Mouse (Mus musculus): ENCODE results near the gene Acap3.
A peak's percentile ranks its signal among the peaks of the same experiment; 100 is the strongest.

Gene Acap3

DNA sequence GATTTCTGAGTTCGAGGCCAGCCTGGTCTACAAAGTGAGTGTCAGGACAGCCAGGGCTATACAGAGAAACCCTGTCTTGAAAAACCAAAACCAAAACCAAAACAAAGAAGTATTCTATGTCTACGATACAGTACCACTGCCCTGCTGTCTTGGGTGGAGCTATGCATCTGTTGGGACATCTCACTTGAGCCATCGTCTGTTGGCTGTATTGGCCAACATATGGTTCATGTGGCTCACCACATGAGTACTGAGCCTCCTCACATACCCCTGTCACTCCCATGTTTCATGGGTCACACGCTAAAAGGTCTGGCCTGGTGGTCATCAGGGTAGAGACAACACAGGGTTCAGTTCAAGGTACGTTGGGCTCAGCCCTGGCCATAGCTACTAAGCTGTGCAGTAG, 5.3 kb upstream of the Acap3 start:
- DNase-seq (ENCODE audit: low read depth), result no peak

DNA sequence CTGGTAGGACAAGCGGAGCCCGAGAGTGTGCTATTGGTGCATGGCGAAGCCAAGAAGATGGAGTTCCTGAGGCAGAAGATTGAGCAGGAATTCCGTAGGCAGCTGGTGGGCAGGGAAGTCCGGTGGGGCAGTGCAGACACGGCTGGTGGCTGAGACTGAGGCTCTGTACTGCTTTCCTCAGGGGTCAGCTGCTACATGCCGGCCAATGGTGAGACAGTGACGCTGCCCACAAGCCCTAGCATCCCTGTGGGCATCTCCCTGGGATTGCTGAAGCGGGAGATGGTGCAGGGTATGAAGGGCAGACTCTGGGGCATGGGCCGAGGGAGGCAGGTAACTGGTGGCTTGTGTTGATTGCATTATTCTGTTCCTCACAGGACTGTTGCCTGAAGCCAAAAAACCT, 3.9 kb upstream of the Acap3 start:
- DNase-seq (ENCODE audit: low read depth), result no peak

DNA sequence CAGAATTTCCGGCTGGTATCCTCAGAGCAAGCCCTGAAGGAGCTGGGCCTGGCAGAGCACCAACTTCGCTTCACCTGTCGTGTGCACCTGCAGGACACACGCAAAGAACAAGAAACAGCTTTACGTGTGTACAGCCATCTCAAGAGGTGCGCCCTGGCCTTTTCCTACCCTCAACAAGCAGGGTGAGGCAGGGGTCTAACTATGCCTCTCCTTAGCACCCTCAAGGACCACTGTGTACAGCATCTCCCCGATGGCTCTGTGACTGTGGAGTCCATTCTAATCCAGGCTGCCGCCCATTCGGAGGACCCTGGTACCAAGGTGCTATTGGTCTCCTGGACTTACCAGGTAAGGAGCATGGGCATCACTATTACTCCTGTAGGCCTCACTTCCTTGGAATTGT, 3.4 kb upstream of the Acap3 start:
- DNase-seq (ENCODE audit: low read depth), result no peak

DNA sequence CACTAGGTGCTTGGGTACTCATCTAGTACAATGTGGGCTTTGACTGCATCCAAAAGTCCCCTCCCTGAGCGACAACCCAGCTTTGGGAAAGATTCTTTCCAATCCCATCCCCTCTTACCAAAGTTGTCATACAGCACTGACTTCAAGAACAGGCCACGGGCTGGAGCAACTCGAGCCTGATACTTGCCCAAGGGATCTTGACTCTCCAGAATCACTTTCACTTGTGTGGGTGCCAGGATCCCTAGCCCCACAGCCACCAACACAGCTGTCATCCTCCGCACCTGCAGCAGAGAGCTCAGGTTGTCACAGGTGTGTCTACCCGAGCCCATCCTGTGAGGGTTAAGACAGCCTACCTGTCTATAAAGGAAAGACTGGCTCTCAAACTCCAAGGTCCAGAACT, 2.3 kb upstream of the Acap3 start:
- DNase-seq (ENCODE audit: low read depth), result no peak

DNA sequence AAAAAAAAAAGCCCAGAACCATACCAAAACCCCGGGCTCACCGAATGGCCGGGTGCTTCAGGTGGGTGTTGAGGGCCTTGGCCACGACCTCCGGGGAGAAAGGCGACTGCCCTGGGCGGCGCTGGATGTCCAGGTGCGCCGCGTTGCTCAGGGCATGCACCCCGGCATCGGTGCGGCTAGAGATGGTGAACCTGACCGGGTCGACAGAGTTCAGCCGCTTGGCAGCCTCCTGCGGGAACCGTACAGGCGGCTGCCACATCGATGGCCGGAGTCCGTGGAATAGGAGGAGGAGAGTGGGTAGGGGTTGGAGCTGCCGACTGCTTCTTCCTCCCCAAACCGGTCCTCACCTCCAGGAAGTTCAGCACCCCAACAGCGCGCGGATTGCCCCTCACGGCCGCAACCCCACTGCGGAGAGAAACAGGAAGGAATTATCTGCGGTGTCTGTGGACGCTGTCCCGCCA, 581 bp upstream of the Acap3 start:
- DNase-seq (ENCODE audit: low read depth), result no peak

DNA sequence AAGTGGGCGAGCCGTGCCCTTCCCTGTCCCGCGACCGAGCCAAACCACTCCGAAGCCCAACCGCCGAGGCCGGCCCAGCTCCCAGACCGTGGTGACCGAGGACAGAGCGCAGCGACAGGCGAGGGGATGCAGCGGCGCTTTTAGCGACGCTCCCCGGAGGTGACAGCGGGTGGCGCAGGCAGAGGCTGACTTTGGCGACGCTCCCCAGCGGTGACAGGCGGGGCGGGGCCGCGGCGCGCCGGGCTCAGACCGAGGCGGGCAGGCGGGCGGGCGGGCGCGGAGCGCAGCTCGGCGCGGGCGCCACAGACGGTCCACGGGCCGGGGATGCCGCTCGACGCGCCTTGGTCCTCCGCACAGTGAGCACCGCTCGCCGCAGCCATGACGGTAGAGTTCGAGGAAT, 395 bp downstream of the Acap3 start:
- peak; percentile 90 for DNase-seq (ENCODE audit: low read depth)

DNA sequence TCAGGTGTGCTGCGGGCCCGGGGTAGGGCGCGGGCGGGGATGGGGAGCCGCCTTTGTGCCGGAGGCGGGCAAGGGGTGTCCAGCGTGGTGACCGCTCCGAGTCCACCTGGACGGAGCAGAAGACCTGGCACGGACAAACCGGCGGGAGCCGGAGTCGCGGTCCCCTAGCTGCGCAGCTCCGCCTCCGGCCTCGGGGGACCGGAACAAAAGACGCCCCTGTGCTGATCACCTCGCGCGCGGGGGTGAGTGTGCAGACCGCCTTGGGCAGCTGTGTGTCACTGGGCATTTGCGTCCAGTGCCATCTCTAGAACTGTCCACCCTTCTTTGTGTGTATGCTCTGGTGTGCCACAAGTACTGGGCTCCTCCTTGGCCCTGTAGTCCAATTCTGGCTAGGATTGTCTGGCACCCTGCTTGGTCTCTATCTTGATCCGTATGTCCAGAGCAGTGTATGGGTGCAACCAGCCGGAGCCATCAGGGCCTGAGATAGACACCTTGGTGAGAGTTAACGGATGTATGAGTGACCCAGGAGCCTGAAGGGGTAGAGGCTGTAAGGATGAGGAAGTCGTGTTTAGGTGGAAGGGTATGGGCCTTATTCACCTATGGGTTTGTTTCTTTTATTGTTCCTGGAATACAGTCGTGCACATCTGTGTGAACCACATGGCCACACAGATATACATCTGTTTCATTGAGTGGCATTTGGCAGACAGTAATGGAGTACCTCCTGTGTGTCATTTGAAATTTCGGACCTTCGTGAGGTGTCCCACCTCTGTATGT, 1.0 kb downstream of the Acap3 start:
- no peak for DNase-seq (ENCODE audit: low read depth)

DNA sequence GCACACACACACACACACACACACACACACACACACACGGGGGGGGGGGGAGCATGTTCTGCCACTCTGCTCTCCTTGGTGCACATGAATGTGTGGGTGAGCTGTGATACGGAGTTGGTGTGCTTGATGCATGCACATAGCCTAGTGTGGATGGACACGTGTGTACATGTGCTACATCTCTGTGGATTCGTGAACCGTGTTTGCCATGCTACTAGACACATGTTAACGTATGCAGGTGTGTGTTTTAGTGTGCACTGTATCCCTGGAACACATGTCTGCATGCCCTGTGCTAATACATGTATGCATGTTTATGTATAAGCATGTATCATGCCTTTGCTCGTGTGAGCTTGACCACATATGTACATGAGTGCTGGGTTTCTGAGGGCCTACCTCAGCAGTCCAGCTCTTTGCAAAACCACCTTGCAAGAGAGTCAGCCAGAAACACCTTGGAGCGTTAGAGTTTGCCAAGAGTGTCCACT, 1.6 kb downstream of the Acap3 start:
- peak; percentile 26 for DNase-seq (ENCODE audit: low read depth)

DNA sequence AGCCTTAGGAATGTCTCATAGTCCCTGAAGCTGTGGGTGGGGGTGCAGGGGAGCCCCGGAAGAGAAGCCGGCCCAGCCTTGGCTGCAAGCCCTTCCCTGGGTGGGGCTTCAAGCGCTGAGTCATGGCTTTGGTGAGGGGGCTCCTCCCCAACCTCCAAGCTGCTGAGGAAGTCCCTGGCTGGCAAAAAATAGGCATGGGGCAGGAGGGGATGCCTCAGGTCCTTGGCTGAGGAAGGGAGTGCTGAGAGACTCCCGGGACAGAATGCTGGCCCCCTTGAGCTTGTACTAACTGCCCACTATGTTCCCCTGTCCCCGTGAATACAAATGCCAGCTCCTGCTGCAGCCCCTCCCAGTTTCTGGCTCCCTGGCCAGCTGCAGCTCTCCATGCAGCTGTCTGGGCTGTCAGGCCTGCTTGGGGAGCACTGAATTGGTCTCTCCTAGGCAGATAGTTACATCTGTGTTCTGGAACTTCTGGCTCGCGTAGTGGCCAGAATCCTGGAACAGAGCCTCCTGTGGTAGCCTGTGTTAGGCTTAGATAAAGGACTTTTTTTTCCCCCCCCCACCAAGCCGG, 2.8 kb downstream of the Acap3 start:
- DNase-seq (ENCODE audit: low read depth), result peak; percentile 39

DNA sequence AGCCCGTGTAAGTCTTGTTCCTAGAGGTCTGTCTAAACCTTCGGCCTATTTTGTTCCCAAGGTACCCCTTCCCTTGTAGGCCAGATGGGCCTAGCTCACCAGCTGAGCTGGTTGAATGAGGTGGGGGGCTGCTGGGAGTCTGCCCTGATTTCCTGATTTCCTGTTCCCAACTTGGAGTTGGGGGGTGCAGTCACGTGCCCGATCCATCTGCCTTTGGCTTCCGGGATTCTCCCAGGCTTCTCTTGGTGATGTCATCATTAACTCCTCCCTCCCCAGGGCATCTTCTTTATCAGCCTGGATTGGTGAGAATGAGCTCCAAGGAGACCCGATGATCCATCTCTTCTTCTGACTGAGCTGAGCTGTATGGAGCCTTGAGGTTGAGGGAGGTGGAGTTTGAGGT, 3.6 kb downstream of the Acap3 start:
- no peak for DNase-seq (ENCODE audit: low read depth)

DNA sequence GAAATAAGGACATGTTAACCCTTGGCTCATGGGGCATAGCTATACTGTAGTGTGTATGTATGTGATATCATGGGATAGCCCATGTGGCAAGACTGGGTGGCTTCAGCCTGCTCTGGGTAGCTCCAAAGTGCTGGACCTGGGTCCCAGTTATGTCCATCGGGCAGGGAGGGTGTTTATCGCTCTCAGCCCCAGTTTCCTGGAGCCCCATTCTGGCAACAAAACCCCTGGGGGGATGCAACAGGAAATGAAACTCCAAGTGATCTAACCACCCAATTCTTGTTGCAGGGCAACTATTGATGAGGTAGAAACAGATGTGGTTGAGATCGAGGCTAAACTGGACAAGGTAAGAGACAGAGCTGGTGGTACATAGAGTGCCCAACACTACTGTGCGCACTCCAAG, 4.2 kb downstream of the Acap3 start:
- DNase-seq (ENCODE audit: low read depth), result no peak

DNA sequence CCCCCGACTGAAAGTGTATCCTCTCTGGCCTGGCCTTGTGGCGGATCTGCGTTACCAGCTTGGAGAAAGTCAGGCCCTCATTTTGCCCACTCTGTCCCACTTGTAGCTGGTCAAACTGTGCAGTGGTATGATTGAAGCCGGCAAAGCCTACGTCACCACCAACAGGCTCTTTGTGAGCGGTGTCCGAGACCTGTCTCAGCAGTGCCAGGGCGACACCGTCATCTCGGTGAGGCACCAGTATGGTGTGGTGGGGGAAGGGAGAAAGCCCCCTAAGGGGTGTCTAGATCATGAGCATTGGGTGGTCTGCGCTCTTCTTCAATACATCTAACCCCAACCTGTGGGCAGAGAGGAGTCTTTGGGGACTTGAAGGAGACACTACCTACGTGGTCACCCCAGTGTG, 4.8 kb downstream of the Acap3 start:
- DNase-seq (ENCODE audit: low read depth), result no peak

DNA sequence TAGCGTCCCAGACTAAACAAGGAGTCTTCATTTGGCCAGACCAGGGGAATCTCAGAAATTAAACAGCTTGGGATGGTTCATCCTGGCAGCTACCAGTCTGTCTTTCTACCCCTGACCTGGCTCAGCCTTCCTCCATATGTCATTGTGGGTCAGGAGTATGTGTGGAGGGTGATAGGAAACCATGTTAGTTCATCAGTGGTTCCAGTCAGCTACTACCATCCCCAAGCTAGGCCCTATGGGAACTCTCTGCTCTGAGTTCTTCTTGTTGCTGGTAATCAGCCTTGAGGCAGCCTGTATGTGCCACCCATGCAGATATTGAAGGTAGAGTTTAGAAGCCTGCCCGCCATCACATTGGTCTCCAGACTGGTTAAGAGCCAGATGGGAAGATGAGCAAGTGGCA, 6.7 kb downstream of the Acap3 start:
- no peak for DNase-seq (ENCODE audit: low read depth)

DNA sequence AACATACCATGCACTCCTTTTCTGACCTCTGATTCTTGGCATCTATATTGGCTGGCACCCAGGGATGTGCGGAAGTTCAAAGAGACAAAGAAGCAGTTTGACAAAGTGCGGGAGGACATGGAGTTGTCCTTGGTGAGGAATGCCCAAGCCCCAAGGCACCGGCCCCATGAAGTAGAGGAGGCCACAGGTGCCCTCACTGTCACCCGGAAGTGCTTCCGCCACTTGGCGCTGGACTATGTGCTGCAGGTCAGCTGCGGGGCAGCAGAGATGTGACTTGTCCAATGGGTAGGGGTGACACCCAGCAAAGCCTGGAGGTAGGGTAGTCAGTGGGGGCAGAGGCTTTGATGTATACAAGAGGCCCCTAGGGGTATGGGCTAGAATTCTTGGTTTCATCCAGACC, 7.7 kb downstream of the Acap3 start:
- no peak for DNase-seq (ENCODE audit: low read depth)

DNA sequence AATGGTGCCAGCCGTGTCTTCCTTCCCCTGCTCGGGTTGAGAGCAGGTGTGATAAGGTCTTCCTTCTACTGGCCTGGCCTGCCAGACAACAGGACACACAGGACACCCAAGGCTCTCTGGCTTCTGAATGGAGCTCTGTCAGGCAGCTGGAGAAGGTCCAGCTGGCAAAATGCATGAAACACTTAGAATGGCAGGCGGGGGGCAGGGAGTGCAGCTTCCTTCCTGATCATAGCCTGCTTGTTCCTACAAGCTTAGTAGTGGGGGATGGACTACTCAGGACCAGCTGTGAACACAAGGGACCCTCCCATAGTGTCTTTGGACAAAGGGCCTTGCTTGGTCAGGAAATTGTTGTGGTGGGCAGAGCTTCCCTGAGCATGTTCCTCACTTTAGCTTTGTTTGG, 9.6 kb downstream of the Acap3 start:
- no peak for DNase-seq (ENCODE audit: low read depth)

DNA sequence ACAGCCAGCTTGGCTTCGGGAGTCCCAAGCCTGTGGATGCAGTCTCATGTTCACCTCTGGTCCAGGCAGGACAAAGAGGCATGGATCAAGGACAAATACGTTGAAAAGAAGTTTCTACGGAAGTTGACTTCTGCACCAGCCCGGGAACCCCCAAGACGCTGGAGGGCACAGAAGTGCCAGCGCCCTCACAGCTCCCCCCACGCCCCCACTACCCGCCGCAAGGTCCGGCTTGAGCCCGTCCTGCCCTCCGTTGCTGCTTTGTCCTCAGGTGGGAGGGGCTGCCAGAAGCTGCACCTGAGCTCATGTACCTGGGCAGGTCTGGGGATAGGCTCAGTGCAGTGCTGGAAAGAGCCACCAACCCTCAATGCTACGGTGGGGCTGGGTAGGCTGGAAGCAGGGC, 11.6 kb downstream of the Acap3 start:
- no peak for DNase-seq (ENCODE audit: low read depth)

DNA sequence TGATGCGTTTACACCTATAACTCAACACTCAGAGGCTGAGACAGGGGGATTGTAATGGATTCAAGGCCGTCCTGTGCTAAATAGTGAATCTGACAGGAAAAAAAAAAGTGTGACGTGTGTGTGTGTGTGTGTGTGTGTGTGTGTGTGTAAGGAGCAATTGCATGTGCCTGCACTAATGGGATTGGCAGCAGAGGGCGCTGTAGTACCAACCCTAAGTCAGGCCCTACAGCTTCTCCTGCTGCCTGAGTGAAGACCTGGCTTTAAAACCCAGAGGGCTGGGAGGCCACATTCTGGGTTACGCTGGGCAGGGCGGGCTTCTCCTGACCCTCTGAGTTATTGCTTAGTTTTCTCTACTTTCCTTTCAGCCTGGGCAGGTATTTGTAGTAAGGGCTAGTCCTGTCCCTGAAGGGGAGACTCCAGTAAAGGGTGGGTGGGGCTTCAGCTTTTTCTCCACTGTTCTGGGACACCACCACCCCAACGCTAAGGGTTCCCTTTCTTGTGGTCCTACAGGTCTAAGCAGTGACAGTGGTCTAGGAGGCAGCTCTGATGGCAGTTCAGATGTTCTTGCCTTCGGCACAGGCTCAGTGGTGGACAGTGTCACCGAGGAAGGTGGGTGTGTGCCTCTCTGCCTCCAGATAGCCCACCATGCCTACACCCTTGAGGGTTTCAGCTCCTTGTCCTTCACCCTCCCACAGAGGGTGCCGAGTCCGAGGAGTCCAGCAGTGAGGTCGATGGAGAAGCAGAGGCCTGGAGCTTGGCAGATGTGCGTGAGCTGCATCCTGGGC, 12.9 kb downstream of the Acap3 start:
- DNase-seq (ENCODE audit: low read depth), result peak; percentile 34

DNA sequence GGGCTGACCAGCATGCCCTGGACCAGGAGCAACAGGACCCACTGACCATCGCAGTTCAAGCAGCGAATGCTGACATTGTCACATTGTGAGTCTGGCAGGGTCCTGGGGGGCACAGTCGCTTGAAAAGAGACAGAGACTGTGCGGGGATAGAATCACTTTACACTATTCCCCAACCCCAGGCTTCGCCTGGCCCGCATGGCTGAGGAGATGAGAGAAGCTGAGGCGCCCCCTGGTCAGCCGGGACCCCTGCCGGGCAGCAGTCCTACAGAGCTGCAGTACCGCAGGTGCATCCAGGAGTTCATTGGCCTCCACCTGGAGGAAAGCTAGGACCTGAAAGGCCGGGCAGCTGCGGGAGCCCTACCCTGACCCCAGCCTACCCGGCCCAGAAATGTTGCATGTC, 14.0 kb downstream of the Acap3 start:
- no peak for DNase-seq (ENCODE audit: low read depth)

DNA sequence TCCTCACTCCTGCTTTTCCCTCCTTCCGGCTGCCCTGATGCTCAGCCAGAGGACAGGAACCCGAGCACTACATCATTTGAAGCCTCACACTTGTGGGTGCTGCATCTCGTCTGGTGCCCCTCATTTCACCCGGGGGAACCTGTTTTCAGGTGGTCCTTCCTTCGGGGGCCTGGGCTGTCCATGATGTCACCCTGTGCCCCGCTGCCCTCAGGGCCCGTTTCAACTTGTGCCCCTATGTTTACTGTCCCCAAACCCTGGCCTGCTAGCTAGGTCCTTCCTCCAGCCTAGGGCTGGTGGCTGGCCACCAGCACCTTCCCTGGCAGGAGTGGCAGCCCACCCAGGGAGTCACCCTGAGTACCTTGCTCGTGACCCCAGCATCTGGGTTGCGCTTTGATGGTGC, 14.5 kb downstream of the Acap3 start:
- DNase-seq (ENCODE audit: low read depth), result no peak

DNA sequence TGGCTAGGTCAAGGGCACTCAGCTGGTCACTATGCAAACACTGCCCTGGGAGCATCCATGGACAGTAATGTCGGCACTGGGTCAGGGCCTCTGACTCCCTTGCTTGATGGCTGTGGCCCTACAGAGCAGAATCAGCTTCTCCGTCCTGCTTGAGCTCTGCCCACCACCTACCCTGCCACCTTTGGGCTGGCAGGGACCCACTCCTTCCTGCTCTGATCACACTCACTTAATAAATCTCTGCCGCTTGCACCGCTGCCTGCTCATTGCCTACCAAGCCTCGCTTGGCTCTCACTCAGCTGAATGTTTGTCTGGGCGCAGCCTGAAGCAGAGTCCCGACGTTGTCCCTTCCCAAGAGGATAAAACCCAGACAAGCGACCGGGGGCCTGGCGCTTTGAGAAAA, 15.4 kb downstream of the Acap3 start:
- DNase-seq (ENCODE audit: low read depth), result no peak

DNA sequence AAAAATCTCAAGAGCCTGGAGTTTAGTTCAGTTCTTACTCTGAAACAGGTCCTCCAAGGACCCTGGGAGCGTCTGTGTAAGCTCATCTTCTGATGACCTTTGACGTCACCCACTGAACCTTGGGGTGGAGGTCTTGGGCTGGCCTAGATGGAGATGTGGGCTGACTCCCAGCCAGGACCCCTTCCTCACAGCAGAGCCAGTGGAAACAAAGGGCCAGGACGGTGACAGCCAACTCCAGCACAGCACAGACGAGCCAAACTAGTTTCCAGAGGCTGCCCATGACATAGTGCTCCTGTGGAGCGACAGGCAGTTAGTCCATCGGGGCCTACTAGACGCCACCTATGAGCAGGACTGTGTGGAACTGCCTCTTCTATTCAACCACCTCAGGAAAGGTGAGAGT, 16.7 kb downstream of the Acap3 start:
- no peak for DNase-seq (ENCODE audit: low read depth)

DNA sequence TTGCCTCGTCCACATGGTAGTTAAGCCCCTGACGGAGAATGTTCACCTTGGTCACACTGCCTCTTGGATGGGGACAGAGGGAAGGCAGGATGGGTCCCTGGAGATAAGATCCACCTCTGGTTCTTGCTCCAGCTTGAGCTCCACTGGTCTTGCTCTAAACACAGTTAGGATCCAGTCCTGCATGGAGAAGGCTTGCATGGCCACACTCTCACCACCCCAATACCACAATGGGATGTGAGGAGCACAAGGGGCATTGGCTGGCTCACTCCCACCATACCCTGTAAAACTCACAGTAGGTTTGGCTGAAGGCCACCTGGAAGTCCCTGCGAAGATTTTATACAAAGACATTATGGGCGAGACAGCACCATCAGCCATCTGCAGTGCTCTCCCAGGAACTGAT, 17.1 kb downstream of the Acap3 start:
- no peak for DNase-seq (ENCODE audit: low read depth)

DNA sequence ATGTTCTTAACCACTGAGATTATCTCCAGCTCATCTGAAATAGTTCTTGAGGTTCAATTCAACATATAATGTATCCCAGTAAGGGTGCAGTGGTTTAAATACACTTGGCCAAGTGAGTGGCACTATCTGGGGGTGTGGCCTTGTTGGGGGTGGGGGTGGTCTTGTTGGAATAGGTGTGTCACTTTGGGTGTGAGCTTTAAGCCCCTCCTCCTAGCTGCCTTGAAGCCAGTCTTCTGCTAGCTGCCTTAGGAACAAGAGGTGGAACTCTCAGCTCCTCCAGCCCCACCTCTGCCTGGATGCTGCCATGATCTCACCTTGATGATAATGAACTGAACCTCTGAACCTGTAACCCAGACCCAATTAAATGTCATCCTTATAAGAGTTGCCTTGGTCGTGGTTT, 40.4 kb downstream of the Acap3 start:
- no peak for DNase-seq (ENCODE audit: low read depth)
